Mouse (Mus musculus): Measurements from ENCODE around the gene Eif4ebp2.

The Eif4ebp2 gene

DNA sequence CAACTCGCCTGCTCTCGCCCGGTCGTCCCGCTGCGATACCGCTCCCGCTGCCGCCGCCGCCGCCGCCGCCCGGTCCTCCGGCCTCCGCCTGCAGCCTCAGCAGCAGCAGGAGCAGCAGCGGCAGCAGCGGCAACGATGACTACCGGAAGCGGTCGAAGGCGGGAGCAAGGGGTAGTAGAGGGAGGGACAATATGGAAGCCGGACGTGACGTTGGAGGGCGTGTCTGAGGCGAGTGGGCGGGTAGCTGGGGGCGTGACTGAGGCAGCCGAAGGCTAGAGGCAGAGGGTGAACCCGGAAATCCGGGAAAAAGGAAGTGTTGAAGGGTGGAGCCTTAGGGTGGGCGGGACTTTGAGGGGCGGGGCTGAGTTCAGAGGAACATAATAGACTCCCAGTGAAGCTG is at the start of gene Eif4ebp2:
Gene Eif4ebp2, minus strand, starts transcription at position 17 of the 400 bp plus-strand sequence.
- peak; percentile 99 to 100 for DNase-seq

DNA sequence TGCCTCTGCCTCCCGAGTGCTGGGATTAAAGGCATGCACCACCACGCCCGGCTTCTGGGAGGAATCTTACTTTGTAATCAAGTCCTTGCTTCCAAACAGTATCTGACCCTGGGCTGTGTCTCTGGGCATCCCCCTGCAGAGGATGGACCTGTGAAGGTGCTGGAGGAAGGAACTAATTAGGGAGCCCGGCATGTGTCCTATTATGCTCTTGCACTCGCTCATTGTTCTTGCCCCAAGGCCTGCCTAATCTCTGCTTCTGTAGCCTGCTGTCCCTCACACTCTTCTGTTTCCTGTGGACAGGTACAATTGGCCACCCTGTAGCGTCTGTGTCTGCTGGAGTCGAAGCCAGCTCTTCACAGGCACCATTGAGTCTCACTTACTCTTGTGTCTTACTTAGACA is 48.3 kb upstream of the Eif4ebp2 start:
- DNase-seq, result no peak

DNA sequence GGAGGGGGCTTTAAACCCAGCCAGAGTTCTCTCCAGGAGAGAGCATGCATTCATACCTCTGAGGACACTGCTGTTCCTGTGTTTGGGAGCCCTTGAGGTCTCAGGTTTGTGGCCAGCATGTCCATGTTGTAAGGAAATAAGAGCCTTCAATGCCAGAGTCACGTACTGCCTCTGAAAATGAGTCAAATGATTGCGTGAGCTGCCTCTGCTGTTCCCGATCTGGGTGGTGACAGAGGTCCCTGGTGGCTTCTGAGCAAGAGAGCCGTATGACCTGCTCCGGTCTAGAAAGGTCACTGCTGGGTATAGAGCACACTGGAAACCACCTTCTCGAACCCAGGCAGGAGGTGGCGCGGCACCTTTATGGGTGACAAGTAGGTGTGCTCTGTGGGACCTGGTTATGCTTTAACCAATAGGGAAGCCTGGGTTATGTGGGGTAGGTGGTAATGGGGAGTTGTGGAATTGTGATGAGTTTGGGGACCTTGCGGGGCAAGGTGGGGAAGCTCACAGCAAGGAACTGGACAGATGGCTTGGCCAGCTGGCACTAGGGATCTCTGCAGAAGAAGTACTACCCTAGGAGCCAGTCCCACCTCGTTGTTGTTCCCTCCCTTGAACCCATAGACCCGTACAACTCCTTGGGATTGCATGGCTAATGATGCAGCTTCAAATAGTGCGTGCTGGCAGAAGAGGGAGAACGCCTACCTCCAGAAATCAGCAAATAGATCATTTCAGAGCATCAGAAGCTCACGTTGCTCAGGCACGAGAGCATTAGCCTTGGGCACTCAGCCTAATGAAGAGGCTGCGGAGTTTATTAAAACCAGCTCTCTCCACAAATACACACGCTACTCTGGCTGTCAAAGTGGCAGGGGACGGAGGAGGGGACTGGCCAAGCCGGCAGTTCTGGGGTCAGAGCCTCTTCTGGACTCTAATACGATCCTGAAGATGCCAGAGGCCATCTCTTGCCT is 47.3 kb upstream of the Eif4ebp2 start:
- no peak for DNase-seq

DNA sequence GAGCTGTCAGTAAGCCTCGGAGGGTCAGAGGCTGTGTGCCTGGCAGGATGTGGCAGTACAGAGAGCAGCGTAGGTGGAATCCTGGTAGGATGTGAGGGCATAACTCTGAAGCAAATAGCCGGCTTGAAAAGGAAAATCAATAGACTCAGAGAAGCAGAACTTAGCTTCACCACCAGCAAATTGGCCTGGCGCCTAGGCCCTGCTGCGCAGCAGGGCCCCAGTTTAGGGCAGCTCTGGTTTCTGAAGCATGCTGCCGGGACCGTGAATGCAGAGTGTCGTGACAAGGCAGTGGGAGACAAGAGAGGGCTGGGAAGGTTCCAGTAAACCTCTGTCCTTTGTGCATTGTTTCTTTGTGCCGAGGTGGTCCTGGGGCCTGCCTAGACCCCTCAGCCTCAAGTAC is 43.8 kb upstream of the Eif4ebp2 start:
- DNase-seq, result no peak

DNA sequence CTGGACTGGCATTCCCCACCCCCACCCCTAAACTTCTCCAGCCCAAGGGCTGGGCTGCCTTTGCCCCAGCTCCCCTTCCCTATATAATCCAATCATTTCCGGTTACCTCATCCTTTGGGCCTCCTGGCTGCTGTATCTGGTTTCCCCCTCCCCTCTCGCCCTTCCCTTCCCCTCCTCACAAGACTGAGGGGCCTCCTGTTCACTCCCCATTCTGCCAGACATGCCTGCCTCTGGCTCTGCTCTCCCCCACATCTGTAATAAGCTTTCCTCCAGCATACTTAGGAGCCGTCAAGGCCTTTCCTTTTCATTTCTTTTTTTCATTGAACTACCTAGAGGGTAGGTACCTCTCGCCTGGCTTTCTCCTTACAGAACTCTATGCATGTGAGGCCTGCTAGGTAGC is 43.0 kb upstream of the Eif4ebp2 start:
- no peak for DNase-seq

DNA sequence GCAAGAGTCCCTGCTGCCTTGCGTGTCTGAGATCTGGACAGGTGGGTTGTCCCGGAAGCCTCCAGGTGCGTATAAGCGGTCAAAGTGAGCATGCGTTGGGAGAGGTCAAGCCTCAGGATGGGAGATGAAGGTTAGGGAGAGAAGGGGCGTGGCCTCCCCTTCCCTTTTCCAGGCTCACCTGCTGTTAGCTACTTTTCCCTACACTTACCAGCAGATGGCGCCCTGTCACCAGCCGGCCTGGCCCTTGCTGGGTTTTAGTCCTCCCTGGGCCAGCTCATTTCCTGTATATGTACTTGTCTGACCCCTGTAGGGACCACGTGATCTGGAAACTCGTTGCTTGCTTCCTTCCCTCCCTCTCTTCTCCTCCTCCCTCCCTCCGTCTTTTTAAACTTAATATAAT is 39.6 kb upstream of the Eif4ebp2 start:
- peak; percentile 70 for DNase-seq

DNA sequence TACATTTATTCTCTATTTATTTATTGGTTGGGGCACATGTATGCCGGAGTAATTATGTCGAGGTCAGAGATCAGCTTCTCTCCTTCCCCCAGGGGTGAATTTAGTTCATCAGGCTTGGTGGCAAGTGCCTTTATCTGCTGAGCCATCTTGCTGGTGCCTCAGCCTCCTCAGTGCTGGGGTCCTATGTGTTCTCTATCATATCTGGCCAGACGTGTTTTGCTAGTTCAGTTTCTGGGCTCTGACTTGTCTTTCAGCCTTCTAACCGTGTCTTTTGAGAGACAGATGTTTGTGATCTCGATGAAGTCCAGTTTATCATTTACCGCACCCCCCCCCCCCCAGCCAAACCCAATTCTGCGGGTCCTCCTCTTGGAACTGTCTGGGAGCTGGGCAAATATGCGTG is 39.1 kb upstream of the Eif4ebp2 start:
- no peak for DNase-seq

DNA sequence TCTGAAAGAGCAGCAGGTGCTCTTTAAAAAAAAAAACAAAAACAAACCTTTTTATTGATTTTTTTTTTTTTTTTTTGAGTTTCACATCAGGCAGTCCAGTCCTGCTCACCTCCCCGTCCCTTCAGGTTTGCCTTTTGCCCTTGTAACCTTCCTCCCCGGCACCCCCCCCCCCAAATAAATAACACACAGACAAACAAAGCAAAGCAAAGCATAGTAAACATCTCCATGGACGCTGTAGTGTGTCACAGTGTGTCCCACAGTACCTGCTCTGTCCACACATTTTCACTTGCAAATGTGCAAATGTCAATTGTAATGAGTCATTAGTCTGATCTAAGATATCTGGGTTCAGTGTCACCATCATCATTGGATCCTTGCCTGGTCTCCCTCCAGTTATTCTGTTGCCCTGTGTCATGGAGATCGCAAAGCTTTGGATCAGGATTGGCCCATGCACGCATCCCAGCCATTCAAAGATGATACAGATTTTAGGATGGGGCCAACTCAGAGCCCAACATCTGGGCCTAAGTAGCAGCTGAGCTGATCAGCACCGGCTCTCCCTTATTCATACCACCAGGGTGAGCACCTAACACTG is 36.2 kb upstream of the Eif4ebp2 start:
- no peak for DNase-seq

DNA sequence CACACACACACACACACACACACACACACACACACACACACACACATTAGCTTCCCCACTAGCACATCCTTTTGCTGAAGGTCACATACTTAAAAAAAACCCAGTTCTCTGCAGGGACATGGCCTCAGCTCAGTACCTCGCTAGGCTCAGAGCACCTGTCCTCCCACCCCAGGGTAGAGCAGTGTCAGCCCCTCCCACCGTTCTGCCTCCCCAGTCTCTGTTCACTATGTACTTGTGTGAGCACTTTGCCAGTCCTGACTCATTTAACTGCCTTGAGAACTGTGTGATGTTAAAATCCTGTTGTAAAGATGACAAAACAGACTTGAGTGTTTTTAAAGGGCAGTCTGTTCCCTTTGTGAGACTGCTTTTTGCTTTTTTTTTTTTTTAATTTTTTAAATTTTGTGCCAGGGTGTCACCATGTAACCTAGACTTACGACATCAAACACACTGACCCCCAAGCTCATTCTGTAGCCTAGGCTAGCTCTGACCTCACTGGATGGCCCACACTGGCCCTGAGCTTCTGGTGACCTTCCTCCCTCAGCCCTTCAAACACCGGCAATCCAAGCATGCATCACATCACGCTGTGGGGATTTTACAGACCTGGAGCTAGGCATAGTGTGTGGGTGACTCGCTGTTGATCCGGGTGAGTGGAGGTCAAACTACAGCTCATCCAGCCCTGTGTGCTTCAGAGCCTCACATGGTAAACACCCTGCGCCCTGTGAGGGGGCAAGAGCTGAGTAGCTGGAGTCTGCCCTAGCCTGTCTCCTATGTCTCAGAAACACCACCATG is 34.3 kb upstream of the Eif4ebp2 start:
- no peak for DNase-seq

DNA sequence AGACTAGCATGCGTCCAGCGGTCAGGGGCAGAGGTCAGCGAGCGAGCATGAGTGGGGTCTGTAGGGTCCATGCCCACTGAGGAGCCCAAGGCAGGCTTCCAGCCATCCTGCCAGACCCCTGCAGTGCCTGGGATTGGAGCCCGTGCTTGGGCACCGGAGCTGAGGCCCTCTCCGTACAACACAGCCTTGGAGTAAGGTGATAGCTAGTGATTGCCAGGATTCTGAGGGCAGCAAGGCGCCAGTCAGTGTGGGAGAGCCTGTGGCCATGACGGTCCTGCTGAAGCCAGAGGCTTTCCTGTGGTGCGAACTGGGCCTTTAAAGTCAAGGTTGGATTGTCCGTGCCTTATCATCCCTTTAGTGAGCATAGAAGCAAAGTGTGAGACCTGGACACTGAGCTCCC is 32.3 kb upstream of the Eif4ebp2 start:
- DNase-seq, result no peak

DNA sequence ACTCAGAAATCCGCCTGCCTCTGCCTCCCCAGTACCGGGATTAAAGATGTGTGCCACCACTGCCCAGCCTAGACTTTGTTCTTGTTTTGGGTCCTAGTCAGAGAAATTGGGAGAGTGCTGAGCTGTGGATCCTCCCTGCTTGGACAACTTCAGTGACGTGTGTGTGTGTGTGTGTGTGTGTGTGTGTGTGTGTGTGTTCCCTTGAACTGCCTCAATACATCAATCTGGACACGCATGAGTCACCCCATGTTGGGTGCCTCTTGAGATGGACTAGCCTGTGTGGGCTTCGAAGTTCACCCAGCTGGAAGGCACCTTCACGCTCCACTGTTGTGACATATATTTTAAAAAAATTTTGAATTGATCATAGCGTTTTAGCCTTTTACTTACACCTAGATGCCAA is 30.3 kb upstream of the Eif4ebp2 start:
- DNase-seq, result no peak

DNA sequence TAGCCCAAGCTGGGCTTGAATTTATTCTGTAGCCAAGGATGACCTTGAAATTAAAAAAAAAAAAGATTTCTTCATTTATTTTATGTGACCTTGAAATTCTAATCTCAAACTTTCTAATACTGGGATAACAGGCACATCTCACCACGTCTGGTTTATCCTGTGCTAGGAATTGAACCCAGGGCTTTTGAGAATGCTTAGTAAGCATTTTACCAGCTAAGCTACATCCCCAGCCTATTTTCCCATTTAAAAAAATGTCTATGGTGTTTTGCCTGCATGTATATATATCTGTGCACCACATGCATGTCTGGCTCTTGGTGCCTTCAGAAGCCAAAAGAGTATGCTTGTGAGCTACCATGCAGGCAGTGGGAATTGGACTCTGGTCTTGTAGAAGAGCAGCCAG is 28.0 kb upstream of the Eif4ebp2 start:
- no peak for DNase-seq

DNA sequence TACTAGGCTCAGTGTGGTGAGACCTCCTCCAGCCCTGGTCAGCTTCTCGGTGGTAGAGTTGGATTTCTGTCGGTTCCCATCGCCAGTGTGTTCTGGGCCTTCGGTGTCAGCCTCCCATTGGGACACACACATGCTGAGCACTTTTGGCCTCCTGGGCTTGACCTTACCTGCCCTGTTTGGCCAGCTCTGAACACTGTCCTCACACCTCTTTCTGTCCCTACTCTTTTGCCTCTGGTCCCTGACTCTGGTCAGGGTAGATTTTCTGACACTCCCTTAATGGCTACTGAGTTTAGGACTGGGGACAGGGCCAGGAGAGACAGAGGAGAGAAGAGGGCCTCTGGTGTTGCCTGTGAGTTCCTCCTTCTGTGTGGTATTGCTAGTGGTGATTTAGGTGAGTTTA is 27.5 kb upstream of the Eif4ebp2 start:
- no peak for DNase-seq

DNA sequence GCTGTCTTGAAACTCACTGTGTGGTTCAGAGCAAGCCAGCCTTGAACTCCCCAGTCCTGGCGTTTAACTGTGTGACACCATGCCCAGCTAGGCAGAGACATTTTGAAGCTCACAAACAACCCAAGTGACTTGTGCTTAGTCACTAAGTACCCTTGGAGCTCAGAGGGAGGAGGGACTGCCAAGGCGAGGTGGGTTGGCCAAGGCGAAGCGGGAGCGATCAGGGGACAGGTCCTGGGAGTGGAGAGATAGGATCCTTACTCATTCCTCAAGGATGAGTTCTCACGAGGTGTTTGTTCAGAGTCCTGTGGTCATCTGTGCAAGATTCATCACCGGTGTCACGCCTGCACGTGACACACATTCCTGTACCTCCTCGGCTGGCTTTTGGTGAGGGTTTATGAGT is 27.0 kb upstream of the Eif4ebp2 start:
- DNase-seq, result no peak

DNA sequence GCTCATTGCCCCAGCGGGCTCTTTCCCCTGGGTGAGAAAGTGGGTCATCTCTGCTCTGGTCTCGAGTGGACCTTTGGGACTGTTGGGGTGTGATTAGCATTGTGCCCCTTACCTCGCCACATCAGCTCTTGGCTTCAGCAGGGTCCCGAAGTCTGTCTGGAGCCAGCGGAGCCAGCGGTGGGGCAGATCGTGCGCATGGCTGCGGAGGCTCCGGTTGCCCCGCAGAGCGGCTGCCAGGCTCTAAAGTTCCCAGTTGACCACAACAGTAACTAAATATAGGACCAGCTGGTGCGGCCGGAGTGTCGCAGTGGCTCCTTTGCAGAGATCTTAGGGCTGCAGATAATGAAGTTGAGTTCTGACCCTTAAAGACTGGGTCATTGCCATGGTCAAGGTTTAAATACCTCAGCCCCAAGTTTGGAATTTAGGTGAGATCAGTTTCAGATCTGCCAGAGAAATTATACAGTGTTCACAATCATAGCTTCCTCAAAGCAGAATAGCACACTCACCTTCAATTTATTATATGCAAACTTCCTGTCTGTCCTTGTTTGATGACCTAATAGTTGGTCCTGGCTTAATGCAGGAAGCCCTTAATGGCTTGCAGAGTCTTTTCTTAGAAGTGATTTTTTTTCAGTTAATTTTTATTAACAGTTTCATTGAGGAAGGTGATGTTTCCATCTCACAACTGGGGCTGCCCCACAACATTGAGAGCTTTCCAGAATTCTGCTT is 24.1 kb upstream of the Eif4ebp2 start:
- no peak for DNase-seq

DNA sequence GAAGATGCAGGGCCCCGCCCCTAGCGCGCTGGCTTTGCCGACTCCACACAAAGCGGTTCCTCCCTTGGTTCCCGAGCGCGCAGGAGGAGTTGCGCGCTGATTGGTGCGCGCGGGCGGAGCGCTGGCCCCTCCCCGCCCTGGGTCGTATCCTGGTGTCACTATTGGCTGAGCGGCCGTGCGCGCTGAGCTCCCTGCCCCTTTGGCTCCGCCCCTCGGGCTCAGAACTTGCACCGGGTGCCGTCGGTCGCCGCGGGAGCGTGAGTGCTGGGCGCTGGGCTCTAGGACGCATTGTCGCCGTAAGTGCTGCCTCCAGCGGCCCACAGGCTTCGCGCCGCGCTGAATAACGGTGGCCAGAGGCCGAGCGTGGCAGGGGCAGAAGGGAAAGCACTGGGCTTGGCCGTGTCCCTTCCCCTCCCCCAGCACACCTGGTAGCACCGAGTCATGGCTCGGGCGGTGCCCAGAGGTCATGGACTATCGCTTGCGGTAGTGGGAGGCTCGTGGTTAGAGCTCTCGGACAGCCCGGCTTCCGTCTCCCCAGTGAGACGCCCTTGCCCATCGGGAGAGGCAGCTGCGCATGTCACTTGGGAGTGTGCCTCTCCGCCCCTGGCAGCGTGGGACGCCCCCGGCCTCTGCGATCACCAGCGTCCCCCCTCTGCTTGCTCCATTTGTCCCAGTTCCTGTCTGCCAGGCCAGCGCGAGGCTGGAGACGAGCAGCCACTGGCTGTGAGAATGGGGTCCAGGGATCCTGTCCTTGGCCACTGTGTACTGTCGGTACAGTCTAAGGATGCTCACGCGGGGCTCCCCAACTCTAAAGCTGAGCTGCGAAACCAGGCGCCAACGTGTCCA is 23.4 kb upstream of the Eif4ebp2 start, which contains the start of gene Lrrc20:
Gene Lrrc20, plus strand, starts transcription at position 208 of the 846 bp plus-strand sequence.
- peak; percentile 93 to 96 for DNase-seq

DNA sequence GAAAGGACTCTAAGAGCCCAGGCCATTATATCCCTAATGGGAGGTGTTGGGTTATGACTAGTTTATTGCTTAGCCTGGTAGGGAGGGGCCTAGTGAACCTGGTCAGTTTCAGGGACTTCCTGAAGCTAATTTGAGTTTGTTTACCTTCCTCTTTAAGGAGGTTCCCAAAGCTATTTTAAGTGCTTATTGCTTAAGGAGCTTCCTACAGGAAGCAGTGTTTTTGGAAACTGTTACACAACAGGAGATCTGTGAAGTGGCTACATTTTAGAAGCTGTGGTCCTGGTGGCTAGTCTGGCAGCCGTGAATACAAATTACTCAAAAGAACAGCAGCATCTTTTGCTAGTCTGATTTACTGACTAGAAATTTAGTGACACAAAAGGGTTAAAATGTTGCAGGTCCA is 21.9 kb upstream of the Eif4ebp2 start:
- no peak for DNase-seq

DNA sequence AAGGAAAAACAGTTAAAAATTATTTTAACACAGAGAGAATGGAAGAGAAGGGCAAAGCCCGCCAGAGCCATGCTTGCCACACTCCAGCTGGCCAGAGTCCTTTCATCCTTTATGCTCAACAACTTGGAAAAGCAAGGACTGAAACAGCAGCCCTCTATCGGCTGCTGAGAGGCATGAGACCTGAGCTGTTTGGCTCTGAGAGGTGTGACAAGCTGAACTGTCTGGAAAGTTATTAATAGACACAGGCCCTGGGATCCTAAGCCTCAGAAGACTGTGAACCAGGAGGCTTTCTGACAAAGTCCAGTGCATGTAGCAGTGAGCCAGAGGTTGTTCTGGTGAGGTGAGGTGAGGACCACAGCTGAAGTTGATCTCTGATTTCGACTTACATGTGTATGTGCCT is 21.2 kb upstream of the Eif4ebp2 start:
- DNase-seq, result no peak

DNA sequence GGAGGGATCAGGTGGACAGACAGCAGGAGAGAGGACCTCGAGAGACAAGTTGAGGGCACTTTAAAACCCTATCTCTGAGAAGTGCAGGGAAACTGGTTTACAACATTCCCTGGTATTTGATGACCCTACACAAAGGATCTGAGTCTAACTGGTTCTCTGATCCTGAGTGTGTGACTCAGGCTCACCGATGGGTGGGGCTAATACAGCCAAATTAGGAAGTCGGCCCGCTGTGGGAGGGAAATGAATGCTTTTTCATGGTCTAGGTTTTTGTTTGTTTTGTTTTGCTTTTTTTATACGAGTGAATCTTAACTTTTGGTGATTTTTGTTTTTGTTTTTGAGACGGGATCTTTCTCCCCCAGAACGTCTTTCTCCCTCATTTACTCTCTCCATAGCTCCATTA is 16.4 kb upstream of the Eif4ebp2 start:
- DNase-seq, result no peak

DNA sequence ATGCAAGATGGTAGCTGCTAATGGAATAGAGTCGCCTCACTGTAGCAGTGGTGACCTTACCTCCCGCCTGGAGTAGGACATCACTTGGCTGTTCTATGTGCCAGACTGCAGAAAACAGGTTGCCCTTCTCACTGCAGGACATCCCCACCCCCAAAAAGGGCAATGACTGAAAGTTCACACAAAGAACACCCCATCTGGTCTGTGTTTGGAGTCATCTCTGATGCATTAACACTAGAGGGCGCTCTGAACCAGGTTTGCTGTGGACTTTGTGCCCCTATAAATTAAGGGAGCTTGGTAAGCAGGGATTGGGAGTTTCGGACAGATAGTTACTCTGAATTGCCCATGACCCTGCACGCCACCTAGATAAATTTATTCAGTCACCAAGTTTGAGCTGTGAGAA is 14.4 kb upstream of the Eif4ebp2 start:
- no peak for DNase-seq

DNA sequence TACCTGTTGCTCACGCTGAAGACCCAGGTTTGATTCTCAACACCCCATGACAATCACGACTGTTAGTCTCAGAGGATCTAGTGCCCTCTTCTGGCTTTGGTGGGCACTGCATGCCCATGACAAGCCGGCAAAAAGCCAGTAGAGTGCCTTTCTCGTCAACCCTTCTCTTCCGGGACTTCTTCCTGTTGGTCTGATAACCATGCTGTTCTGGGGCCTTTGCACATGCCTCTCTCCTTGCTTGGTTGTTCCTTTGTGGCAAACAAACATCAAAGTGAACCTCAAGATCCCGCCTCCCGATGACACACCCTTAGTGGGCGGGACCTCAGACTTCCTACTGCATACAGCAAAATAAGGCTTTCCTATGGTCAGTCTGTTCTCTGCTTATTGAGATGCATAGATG is 13.8 kb upstream of the Eif4ebp2 start:
- DNase-seq, result peak; percentile 35

DNA sequence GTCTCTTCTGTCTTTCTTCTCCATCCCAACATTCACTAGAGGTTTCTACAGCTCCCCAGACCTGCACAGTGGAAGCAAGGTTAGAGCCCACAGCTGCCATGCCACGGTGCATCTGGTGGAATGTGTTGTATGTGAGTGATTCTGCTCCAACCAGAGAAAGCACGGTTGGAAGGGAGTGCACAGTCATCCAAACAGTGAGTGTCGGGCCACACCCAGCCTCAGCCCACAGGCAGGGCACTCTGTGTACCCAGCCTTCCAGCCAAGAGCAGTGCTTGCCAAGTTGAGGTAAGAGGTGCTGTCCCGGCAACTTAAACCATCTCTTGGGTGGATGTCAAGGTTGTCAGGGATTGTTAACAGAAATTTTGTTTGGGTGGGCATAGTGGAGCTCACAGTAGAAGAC is 12.5 kb upstream of the Eif4ebp2 start:
- DNase-seq, result no peak

All from thymus, postnatal 36 days (tissue).